Mouse (Mus musculus) CD8-positive naive resting alpha-beta T cell, adult 2 months (primary cell): ENCODE results near the gene Col25a1.

Experiments
- DNase-seq, 2 experiments: peaks; one replicate each; pipeline ENCODE4 v3.0.0; 2022; ENCODE audit warnings: low read depth in 2 of 2, low spot score in 2 of 2

The Col25a1 gene

GRCm38 (mm10) chr3:130370167-130370566 is 238.9 kb downstream of the Col25a1 start:
- DNase-seq, result no peak

GRCm38 (mm10) chr3:130373145-130373544 is 241.8 kb downstream of the Col25a1 start:
- DNase-seq, result no peak

GRCm38 (mm10) chr3:130374620-130375341 is 243.5 kb downstream of the Col25a1 start:
- no peak for DNase-seq

GRCm38 (mm10) chr3:130377786-130378185 is 246.5 kb downstream of the Col25a1 start:
- no peak for DNase-seq

GRCm38 (mm10) chr3:130378626-130379025 is 247.3 kb downstream of the Col25a1 start:
- no peak for DNase-seq

- no peak for DNase-seq
Measured at GRCm38 (mm10) chr3:130380299-130380845, 249.1 kb downstream of the Col25a1 start.

- no peak for DNase-seq
Measured at GRCm38 (mm10) chr3:130381691-130382090, 250.4 kb downstream of the Col25a1 start.

GRCm38 (mm10) chr3:130385856-130386255 is 254.6 kb downstream of the Col25a1 start:
- no peak for DNase-seq

GRCm38 (mm10) chr3:130387156-130387555 is 255.9 kb downstream of the Col25a1 start:
- no peak for DNase-seq

- no peak for DNase-seq
Measured at GRCm38 (mm10) chr3:130389261-130389975, 258.1 kb downstream of the Col25a1 start.

- no peak for DNase-seq
Measured at GRCm38 (mm10) chr3:130396636-130397035, 265.3 kb downstream of the Col25a1 start.

GRCm38 (mm10) chr3:130400716-130401559 is 269.6 kb downstream of the Col25a1 start:
- DNase-seq, result no peak

- no peak for DNase-seq
Measured at GRCm38 (mm10) chr3:130401560-130401852, 270.2 kb downstream of the Col25a1 start.

- no peak for DNase-seq
Measured at GRCm38 (mm10) chr3:130404525-130405409, 273.5 kb downstream of the Col25a1 start.

- DNase-seq, result no peak
Measured at GRCm38 (mm10) chr3:130407201-130407600, 275.9 kb downstream of the Col25a1 start.

- DNase-seq, result no peak
Measured at GRCm38 (mm10) chr3:130413239-130413638, 281.9 kb downstream of the Col25a1 start.

GRCm38 (mm10) chr3:130418951-130419350 is 287.6 kb downstream of the Col25a1 start:
- no peak for DNase-seq

- no peak for DNase-seq
Measured at GRCm38 (mm10) chr3:130428796-130429195, 297.5 kb downstream of the Col25a1 start.

- no peak for DNase-seq
Measured at GRCm38 (mm10) chr3:130430052-130430451, 298.8 kb downstream of the Col25a1 start.

- DNase-seq, result no peak
Measured at GRCm38 (mm10) chr3:130432818-130433217, 301.5 kb downstream of the Col25a1 start.

GRCm38 (mm10) chr3:130436956-130437355 is 305.7 kb downstream of the Col25a1 start:
- no peak for DNase-seq
